Mouse (Mus musculus) fibroblast of lung, adult 2 months (primary cell): Measurements from ENCODE around the gene Npas4.
"Not testable (repeated sequence)": the region's sequence is repeated elsewhere in the genome, so short reads cannot be mapped to it uniquely, and the experiment has no call there.

Experiments
- DNase-seq: peaks from one replicate; pipeline ENCODE4 v3.0.0-alpha.2; 2011; ENCODE audit warnings: low read depth

Npas4 gene

DNA sequence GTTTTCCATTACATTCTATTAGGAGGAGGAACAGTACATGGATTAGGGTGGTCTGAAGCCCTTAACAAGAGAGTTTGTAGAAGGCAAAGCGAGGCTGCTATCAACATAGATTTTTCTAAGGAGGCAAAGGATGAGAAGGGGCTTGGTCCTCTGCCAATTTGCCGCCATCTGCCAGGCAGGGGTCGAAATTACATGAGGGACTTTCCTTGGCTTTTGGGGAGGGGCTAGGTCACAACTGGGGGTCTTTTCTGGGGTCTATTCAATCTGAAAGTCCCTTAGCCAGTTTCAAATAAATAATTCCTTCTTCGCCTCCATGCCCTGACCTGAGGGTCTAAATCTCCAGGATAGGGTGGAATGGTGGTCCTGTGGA is at the start of gene Npas4:
Gene Npas4, minus strand, starts transcription at position 61 of the 370 bp plus-strand sequence.
- DNase-seq = no peak

DNA sequence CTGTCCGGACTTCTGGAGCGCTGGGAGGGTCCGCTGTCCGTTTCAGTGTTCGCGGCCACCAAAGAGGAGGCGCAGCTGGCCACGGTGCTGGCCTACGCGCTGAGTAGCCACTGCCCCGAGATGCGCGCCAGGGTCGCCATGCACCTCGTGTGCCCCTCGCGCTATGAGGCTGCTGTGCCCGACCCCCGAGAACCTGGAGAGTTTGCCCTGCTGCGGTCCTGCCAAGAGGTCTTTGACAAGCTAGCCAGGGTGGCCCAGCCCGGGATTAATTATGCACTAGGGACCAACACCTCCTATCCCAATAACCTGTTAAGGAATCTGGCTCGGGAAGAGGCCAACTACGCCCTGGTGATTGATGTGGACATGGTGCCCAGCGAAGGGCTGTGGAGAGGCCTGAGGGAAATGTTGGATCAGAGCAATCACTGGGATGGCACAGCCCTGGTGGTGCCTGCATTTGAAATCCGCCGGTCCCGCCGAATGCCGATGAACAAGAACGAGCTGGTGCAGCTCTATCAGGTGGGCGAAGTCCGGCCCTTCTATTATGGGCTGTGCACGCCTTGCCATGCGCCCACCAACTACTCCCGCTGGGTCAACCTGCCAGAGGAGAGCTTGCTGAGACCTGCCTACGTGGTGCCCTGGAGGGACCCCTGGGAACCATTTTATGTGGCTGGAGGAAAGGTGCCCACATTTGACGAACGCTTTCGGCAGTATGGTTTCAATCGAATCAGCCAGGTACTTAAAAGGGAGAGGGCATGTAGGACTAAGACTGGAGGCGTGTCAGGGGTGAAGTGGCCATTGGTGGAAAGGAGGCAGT is 49.4 kb upstream of the Npas4 start:
- DNase-seq = no peak

DNA sequence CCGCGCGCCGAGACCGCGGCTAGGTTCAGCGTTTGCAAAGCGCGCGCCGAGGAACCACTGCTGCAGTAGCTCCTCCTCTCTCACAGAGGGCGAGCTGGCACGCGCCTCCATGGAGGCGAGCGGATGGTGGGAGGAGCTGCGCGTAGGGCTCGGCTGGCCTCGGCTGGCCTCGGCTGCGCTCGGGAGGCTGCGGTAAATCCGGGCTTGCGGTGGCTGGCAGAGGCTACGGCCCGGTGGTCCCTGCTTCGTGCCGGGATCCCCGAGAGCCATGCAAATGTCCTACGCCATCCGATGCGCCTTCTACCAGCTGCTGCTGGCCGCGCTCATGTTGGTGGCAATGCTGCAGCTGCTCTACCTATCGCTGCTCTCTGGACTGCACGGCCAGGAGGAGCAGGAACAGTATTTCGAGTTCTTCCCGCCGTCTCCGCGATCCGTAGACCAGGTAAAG is 48.6 kb upstream of the Npas4 start, which contains the start of the genes B4gat1 and AC124502.3:
Gene B4gat1, plus strand, starts transcription at position 118 of the 448 bp plus-strand sequence.
Gene AC124502.3, plus strand, starts transcription at position 183 of the 448 bp plus-strand sequence.
- no peak for DNase-seq

DNA sequence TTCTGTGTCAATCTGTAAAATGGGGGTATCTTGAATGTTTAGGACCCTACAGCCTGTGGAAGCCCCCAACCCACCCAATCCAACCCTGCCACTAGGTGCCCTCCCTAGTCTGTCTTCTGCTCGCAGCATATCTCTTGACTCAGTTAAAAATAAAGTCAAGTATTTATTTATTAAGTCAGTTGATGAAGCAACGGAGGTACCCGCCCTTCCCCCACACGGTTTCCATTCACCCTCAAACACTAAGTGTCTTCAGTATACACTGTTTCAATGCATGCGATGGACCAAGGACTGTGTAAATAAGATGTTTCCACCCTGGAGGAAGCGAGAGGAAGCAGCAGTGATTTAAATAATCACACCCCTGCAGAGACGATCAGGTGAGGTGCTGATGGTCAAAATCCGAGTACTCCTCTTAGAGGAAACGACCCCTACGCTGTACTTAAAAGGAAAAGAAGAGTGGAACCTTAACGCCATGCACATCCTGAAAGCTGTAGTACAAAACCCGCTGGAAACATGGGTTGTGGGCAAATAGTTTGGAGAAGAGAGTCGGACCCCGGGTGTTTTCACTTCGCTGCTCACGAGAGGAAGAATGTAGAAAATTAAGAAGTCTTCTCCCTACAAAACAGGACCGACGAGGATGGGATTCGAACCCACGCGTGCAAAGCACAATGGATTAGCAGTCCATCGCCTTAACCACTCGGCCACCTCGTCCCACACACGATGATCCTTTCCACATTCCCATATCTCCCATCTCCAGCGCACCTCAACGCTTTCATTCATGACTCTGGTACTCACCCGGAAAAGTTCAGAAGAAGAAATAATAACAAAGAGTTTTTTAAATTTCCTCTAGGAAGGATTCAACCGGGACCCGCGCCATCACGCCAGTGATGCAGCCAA is 47.8 kb upstream of the Npas4 start:
- no peak for DNase-seq

DNA sequence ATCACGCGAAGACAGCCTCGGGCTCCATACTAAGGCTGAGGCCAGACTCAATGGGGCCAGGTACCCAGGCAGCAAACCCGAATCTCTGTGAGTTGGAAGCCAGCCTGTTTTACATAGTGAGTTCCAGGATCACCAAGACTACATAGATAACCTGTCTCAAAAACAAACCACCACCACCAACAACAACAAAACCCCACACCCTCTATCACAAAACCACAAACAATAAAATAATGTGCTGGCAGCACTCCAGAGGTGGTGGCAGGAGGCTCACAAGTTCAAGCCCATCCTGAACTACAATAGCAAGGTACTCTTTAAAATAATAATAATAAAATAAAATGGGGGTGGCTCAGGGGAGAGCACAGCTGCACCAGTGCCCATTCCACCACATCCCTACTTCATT is 46.5 kb upstream of the Npas4 start:
- DNase-seq = no peak

DNA sequence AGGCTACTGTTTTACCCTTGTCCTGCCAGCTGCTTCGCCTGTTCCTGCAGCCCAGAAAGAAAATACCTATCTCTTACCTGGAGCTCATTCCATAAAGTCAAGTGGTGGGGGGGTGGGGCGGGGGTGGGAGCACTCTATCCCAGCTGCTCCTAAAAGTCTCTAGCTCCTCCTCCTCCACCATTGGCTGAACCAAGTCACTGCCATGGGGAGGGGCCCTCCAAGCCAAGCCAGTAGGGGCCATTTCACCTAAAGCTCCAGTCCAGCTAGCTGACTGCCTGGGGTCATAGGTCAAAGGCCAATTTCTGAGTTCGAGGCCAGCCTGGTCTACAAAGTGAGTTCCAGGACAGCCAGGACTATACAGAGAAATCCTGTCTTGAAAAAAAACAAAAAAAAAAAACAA is 42.6 kb upstream of the Npas4 start:
- DNase-seq = no peak

DNA sequence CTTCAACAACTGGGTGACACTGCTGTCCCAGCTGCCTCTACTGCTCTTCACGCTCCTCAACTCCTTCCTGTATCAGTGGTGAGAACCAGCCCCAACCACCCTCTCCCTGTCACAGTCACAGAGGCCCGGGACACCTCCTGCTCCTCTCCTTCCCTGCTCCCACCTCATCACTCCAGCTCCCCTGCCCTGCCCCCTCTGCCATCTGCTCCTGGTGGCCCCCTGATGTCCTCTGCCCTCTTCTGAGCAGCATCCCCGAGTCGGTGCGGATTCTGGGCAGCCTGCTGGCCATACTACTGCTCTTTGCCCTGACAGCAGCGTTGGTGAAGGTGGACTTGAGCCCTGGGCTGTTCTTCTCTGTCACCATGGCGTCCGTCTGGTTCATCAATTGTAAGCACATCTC is 36.0 kb upstream of the Npas4 start:
- DNase-seq = no peak

DNA sequence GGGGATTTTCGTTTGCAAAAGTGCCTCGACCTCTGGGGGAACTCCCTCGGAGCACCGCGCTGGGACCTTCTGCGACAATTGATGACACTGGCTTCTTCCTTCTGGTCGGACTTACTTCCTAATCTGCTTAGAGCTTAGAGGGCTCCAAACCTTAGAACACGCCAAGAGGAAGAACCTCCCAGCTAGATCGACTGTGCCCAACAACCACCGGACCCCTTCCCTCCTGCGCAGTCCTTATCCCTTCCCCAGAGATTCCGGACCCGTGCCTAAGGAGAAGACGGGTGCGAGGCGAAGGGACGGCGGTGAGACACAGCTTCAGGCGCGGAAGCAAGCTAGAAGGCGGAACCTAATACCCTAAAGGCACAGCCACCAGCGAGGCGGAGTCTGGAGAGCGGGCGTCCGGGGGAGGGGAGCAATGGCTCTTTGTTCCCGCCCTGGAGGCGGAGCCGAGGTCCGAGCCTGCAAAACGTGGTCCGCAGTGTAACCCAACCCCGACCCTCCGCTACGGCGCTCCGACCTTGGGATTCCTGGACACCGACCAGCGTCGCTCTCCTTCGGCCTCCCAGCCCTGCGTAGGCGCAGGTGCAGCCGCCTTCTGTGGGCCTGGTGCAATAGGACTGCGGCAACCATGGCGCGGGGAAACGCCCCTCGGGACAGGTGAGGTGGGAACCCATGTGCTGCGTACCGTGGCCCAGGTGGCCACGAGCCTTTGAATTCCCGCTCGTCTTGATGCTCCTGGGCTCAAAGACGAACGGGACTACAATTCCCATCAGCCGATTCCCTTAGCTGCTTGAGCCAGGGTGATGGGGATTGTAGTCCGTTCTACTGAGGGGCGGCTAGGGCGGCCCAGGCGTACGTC is 33.7 kb upstream of the Npas4 start, which contains the start of gene Slc29a2:
Gene Slc29a2, plus strand, starts transcription at position 240 of the 859 bp plus-strand sequence.
- no peak for DNase-seq

DNA sequence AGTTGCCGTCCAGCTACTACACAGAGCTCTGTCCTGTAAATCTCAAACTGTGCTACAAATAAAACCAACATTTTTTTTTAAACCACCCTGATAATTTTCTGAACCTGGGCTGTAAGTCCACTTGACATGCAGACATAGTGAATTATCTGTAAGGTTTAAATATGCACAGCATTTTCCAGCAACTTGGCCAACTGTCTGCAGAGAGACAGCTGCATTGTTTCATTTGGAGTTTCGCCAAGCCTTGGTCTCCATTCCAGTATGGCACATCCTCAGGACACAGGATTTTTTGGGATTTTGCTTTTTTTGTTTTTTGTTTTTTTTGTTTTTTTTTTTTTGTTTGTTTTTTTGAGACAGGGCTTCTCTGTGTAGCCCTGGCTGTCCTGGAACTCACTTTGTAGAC is 31.3 kb upstream of the Npas4 start:
- no peak for DNase-seq

DNA sequence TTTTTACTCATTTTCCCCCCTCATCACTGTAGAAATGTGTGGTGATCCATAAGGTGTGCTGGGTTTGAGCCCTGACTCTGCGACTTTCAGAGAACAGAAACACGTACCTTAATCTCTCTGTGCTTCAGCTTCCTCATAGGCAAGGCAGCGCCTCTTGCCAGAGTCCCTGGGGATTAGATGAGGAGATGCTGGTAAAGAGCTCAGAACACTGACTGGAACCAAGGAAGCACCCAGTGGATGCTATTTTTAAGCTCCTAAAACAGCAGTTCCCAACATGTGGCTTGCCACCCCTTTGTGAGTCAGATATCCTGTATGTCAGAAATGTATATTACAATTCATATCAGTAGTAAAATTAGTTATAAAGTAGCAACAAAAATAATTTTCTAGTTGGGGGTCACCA is 28.1 kb upstream of the Npas4 start:
- no peak for DNase-seq

DNA sequence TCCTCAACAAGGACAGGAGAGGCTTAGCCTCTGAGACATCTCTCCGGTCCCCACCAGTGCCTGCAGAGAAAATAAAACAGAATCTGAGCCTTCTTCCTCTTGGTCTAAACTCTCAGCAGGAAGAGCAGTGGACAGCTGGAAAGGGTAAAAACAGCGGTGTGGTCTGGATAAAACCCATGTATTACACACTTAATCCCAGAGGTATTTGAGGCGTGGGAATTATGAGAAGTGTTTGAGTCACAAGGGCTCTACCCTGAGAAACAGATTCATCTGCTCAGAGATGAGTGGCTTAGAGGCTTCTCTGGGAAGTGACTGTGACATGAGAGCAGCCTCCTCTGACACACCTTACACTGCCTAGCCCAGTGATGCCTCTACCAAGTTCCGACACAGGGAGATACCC is 27.5 kb upstream of the Npas4 start:
- DNase-seq = peak; percentile 64

DNA sequence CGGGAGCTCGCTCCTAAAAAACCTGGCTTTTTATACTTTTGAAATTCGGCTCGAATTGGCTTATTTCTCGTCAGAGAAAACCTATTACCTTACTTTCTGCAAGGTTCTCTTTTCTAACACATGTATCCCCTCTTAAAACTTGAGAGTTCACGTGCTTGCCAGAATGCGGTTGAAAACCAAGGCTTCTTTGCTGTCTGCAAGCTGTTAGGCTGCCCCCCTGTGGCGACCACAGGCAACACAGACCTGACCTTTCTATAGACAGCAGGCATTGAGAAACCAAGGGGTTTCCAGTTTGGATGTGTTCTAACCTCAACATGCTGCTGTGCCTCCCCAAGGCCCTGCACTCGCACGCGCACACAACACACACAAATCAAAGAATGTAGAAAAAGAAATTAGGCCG is 26.7 kb upstream of the Npas4 start:
- DNase-seq = no peak

DNA sequence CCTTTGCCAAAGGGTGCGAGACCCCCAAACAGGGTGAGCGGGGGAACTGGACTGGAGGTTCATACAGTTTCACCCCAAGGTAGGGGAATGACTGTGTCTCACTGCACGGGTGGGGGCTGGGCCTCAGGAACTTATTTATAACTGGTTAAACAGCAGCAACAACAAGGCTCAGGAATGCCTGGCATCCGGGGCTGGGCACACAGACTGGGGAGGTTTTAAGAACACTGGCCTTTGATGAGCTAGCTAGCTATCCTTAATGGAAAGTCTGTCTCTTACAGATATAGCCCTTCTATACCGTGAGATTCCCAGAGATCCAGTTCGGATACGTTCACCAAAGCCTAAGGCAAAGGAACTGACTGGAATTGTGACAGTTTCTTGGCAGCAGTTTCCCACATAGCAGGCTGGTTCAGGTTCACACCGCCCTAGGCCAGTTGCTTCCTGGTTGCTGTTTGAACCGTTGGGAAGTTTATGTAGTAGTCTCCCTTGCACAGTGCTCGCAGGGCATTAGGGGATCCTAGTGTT is 26.2 kb upstream of the Npas4 start:
- no peak for DNase-seq

DNA sequence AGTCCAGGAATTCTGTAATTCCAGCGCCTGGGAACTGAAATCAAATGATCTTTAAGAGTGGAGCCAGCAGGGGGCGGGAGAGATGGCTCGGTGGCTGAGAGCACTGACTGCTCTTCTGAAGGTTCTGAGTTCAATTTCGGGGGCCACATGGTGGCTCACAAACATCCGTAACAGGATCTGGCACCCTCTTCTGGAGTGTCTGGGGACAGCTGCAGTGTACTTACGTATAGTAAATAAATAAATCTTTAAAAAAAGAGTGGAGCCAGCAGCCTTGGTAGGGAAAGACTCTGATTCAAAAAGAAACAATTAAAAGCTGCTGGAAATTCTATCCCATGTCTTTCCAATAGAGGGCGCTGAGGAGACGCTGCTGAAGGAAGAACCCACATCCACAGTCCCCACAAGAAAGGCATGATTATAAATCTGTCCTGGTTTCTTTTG is 24.9 kb upstream of the Npas4 start:
- no peak for DNase-seq

DNA sequence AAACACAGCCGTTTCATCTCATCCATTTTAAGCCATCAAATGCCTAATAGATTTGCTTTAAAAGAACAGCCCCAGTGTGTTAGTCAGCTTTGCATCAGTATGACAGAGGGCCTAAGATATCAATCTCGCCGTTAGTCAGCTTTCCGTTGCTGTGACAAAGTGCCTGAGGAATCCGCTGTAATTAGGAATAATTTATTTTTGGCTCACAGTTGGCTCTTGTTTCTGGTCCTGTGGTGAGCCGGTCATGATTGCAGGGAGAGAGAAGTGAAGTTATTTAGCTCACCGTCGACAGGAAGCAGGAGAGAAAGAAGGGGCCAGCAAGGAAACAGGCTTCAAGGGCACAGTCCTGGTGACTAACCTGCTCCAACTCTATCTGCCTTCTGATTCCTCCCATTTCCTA is 23.0 kb upstream of the Npas4 start:
- DNase-seq = no peak

DNA sequence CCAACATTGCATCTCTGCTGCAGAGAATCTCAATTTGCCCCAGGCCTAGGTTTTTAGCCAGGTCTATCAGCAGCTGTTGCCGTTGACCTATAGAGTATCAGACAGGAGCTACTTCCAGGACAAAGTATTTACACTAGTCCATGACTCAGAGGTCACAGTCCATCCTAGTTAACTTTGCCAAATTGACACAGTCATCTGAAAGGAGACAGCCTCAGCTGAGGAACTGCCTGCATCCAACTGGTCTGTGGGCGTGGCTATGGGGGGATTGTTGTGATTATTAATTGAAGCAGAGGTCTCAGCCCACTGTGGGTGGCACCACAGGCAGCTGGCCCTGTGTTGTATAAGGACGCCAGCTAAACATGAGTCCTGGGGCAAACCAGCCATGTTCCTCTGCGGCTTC is 14.8 kb upstream of the Npas4 start:
- no peak for DNase-seq

DNA sequence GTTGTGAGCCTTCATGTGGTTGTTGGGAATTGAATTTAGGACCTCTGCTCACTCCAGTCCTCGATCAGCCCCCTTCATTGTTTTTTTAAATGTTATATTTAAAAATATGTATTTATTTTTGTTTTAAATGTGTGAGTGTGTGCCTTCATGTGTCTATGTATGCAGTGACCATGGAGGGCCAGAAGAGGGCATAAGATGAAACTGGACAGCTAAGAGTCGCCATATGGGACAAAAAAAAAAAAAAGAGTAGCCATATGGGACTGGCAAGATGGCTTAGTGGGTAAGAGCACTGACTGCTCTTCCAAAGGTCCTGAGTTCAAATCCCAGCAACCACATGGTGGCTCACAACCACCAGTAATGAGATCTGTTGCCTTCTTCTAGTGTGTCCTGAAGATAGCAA is 13.5 kb upstream of the Npas4 start:
- DNase-seq = not testable (repeated sequence)

DNA sequence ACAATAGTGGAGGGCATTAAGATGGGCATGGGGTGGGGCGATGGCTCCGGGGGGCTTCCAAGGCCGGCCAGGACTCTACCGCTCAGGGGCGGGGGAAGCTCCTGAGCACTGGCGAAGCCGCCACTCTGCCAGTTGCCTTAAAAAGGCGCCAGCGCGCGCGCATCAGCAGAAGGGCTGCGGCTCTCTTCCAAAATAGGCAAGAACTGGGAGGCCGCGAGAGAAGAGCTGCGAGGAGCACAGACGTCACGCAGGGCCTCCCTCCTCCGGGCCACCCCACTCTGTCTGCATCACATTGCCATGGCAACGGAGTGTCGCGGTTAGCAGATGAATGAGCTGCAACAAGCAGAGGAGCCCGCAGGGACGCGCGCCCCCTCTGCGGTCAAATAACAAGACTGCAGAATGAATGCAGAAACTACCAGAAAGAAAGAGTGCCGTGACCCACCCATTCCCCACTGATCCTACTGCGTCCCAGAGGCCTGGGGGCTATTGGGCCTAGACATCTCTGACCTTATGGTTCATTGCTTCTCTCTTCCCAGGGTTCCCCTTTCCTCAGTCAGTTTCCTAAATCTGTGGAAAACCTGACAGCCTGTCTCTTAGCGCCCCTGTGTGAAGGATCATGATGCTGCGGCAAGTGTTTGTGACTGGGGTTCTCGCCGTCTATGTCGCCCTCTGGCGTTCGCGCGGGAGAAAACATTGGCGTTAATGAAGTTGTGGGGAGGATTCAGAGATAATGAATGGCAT is 11.7 kb upstream of the Npas4 start:
- no peak for DNase-seq

DNA sequence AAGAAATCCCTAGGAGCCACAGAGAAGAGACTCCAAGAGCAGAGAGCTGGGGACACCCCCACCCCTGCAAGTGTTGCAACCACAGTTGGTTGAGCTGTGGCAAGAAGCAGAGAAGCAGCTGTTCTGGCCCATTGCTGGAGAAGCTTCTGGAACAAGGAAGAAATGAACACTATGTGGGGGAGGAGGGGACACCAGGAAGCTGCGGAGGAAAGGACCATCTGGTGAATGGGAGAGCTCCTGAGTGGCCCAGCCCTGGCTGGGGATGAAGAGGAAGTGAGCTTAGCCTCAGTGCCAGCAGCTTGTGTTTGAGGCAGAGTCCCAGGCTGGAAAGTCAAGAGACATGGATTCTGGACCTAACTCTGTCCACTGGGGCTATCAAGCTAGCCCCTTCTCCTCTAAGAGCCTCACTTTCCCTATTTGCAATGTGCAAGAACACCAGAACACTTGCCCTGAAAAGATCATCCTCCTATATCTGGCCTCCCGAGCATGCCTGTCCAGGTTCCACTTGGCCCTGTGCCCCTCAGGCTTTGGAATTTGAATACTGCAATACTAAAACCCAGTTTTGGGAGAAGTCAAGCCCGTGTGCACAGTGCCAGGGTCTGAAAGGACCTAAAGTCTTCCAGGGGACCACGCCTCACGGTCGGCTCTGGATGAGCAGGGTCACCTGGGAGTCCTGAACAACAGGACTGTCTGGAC is 9.5 kb upstream of the Npas4 start:
- DNase-seq = no peak

DNA sequence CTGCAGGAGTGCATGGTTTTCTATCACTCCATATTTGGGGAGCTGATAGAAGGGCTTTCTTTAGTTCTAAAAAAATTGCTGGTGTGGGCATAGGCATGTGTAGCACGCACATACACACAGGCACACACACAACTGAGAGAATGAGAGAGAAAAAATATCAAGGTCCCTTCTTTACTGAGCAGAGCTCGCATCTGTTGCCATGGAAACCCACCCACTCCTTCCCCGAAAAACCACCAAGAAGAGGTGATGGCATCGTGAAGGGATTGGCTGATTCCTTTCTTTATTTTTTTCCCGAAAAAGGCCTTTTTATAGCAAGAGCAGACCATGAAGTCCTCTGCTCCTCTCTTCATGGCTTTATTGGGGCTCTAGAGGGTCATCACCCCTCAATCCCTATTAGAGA is 3.9 kb upstream of the Npas4 start:
- DNase-seq = no peak
